Mouse (Mus musculus): ENCODE data around the gene Taok3. TPM values are rescaled to one million over a fixed set of nuclear protein-coding genes. Genes with fewer than 3 reads are reported as not detected.

Taok3 gene
- polyA plus RNA-seq, 1 experiment from 2014 or later, result 62.5 TPM

DNA sequence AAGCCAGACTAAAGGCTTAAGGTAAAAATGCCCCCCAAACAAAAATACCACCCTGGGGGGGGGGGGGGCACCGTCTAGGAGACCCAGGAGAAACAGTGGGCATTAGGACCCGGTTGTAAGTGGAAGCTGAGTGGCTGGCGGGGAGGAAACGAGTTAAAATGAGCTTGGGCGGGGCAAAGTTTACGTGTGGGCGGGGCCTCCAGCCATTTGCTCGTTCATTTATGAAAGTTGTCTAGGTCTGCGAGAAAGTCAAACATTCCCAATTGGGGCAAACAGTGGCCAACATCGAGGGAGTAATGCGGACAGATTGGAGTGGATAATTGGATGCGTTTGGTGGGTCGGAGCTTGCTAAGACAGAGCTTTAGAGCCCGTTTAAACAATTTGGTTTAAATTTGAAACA lies 193.5 kb downstream of the Taok3 start:
- 27% methylated on average over 14 of the region's 14 CpGs for WGBS
- no peak overlapping the region for H3K27ac ChIP-seq (ENCODE audit: low read depth, low read length)
- ATAC-seq (ENCODE audit: low read depth), result no peak
- no peaks in the 10 kb centered on the region for H3K36me3 ChIP-seq (ENCODE audit: control insufficient read depth, insufficient read depth, low read length)
- H3K4me2 ChIP-seq (ENCODE audit: low read depth, low read length), result 0 out of 2 replicates have a peak overlapping the region, but pooled peaks have one; percentile 8
- no peak overlapping the region for H3K9ac ChIP-seq (replicated peaks; ENCODE audit: low read depth, low read length)
- no peaks in the 10 kb centered on the region for H3K27me3 ChIP-seq (ENCODE audit: control insufficient read depth, insufficient read depth, low read length)
- no peak overlapping the region for H3K4me3 ChIP-seq (ENCODE audit: low read depth, low read length)
- H3K9me3 ChIP-seq (ENCODE audit: control insufficient read depth, low read length), result no peaks in the 10 kb centered on the region
- H3K4me1 ChIP-seq (ENCODE audit: control insufficient read depth, insufficient read depth, low read length), result no peaks in the 10 kb centered on the region

DNA sequence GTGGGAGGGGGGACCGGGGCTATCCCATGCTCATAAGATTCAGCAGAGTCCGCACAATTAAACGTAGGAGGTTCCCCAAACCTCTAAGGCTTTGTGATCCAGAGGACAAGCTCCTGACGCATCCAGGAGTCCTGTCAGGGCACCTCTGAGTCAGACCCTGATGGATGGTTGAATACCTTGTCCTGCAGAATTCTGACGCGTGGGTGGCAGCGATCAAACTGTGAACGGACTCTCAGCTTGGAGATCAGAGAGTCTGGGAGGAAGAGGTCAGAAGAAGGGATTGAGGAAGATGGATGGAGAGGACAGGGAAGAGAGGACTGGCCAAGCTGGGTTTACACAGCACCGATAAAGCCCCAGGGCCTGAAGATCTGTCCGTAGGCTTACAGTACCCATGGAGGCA lies 194.0 kb downstream of the Taok3 start:
- Histone ChIP-seq H3K4me1 (ENCODE audit: control insufficient read depth, insufficient read depth, low read length) (no peaks in the 10 kb centered on the region), H3K9me3 (ENCODE audit: control insufficient read depth, low read length) (no peaks in the 10 kb centered on the region), H3K27ac (ENCODE audit: low read depth, low read length) (no peak overlapping the region), H3K27me3 (ENCODE audit: control insufficient read depth, insufficient read depth, low read length) (no peaks in the 10 kb centered on the region), H3K4me2 (ENCODE audit: low read depth, low read length) (0 out of 2 replicates have a peak overlapping the region, but pooled peaks have one; percentile 8), H3K36me3 (ENCODE audit: control insufficient read depth, insufficient read depth, low read length) (no peaks in the 10 kb centered on the region), H3K9ac (replicated peaks; ENCODE audit: low read depth, low read length) (no peak overlapping the region; the same call in 1 of the 2 replicates), H3K4me3 (ENCODE audit: low read depth, low read length) (no peak overlapping the region)
- WGBS, result 47% methylated on average over 10 of the region's 10 CpGs
- ATAC-seq (ENCODE audit: low read depth), result no peak

DNA sequence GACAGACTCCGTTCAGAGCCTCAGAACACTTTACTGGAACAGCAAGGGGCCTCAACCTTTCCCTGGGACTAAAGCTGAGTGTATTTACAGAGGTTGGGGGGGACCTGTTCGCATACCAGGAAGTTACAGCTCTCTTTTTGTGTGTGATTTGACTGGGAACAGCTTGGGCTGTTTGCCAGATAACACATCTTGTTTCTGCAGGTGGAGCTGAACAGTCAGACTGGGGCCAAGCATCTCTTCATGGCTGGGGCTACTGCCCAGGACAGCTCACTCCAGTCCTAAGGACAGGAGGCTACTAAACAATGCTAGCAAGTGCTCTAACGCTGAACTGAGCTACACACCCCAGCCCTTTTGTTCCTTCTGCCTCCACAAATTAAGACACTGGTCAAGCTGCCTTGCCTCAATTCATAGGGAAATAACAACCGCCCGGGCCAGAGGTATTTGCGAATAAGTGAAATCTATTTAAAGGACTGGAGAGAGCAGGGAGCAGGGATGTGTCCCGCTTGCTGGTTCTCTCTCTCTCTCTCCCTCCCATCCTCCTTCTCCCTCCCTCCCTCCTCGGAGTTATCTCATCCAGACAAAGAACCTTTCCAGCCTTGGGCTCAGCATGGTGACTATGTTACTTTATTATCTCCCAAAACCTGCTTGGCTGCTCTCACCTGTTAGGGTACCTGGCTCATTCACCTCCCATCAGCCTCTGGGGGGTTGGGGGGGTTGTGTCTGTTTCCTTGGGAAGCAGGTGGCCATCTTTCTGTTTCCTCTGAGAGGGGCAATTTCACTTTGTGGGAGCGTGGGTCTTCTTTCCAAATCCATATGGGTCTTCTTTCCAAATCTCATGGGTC lies 194.9 kb downstream of the Taok3 start:
- no peaks in the 10 kb centered on the region for H3K36me3 ChIP-seq (ENCODE audit: control insufficient read depth, insufficient read depth, low read length)
- peaks cover 2% of the 10 kb centered on the region; the same call in 1 of the 2 replicates for H3K4me1 ChIP-seq (ENCODE audit: control insufficient read depth, insufficient read depth, low read length)
- no peak overlapping the region for H3K4me2 ChIP-seq (ENCODE audit: low read depth, low read length)
- 14% methylated on average over 9 of the region's 9 CpGs for WGBS
- H3K9me3 ChIP-seq (ENCODE audit: control insufficient read depth, low read length), result no peaks in the 10 kb centered on the region
- H3K9ac ChIP-seq (replicated peaks; ENCODE audit: low read depth, low read length), result no peak overlapping the region
- H3K4me3 ChIP-seq (ENCODE audit: low read depth, low read length), result no peak overlapping the region
- no peaks in the 10 kb centered on the region for H3K27me3 ChIP-seq (ENCODE audit: control insufficient read depth, insufficient read depth, low read length)
- no peak overlapping the region for H3K27ac ChIP-seq (ENCODE audit: low read depth, low read length)
- ATAC-seq (ENCODE audit: low read depth), result no peak

DNA sequence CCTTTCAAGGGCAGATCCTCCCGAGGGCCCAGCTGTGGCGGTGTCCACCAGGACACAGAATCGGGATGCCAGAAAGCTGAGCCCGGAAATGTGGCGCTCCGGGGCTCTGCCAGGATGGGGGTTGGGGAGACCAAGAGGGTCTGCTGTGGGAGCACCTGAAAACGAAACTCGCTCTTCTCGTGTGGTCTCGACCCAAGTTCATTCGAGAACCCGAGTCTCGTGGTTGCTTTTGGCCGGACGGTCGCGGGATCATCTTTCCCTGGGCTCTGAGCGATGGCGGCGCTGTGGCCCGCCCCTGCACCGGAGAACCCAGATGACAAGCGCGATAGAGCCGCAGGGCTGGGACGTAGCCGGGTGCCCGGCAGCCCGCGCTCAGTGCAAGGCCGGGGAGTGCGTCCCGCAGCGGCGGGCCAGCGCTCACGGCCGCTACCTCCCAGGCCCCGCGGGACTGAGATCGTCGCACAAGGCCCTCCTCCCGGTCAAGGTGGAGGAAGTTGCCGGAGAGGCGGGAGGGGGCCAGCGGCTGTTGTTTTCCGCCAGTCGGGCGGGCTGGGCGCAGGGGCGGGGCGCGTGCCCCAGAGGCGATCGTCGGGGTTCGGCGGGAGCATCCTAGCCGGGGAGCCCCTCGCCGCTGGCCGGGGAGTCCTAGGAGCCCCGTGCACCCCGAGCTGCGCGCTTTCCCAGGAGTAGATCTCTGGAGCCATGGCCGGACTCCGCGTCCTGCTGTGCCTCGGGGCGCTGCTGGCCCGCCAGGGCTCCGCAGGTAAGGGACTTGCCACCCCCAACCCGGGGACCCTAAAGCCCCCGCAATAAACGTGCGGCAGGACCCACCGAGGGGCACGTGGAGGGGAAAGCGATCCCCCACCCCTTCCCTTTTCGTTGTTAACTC lies 199.1 kb downstream of the Taok3 start, which contains the start of gene Vsig10:
Vsig10 (plus strand) TSS at position 343 of the 889 bp plus-strand sequence.
- Histone ChIP-seq H3K4me3 (ENCODE audit: low read depth, low read length) (peak within 1 kb of the TSS; percentile 66), H3K9ac (replicated peaks; ENCODE audit: low read depth, low read length) (peak within 1 kb of the TSS; percentile 72), H3K36me3 (ENCODE audit: control insufficient read depth, insufficient read depth, low read length) (no peaks in the 10 kb centered on the region), H3K9me3 (ENCODE audit: control insufficient read depth, low read length) (no peaks in the 10 kb centered on the region), H3K27ac (ENCODE audit: low read depth, low read length) (no peak within 1 kb of the TSS), H3K4me2 (ENCODE audit: low read depth, low read length) (peak within 1 kb of the TSS; percentile 99), H3K27me3 (ENCODE audit: control insufficient read depth, insufficient read depth, low read length) (0 out of 2 replicates have a peak, but pooled peaks cover 4% of the 10 kb centered on the region), H3K4me1 (ENCODE audit: control insufficient read depth, insufficient read depth, low read length) (peaks cover 3% of the 10 kb centered on the region; the same call in 1 of the 2 replicates)
- under 1% methylated on average over 67 of the region's 81 CpGs for WGBS
- peak; percentile 79 for ATAC-seq (ENCODE audit: low read depth)

DNA sequence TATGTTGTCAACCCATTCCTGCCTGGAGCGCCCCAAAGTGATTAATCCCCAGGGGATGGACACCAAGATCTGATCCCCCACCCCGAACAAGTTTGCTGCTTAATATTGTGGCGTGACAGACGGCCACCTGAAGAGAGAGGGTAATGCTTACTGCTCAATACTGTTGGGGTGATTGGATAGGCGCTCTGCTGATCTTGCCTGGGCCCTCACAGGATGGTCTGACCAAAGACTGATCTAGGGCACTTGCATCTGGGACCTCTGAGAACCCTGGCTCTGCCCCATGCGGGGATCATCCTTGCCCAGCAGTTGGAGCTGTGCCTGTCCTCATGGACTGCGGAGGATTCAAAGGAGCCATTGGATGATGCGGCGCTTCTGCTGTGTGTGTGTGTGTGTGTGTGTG lies 203.8 kb downstream of the Taok3 start:
- Histone ChIP-seq H3K27me3 (ENCODE audit: control insufficient read depth, insufficient read depth, low read length) (0 out of 2 replicates have a peak, but pooled peaks cover 4% of the 10 kb centered on the region), H3K4me2 (ENCODE audit: low read depth, low read length) (no peak overlapping the region), H3K27ac (ENCODE audit: low read depth, low read length) (no peak overlapping the region), H3K4me1 (ENCODE audit: control insufficient read depth, insufficient read depth, low read length) (peaks cover 3% of the 10 kb centered on the region; the same call in 1 of the 2 replicates), H3K9me3 (ENCODE audit: control insufficient read depth, low read length) (no peaks in the 10 kb centered on the region), H3K36me3 (ENCODE audit: control insufficient read depth, insufficient read depth, low read length) (no peaks in the 10 kb centered on the region), H3K9ac (replicated peaks; ENCODE audit: low read depth, low read length) (no peak overlapping the region), H3K4me3 (ENCODE audit: low read depth, low read length) (no peak overlapping the region)
- 84% methylated on average over 9 of the region's 9 CpGs for WGBS
- ATAC-seq (ENCODE audit: low read depth), result no peak

Other genes starting within 250 kb of the Taok3 start
- gene Suds3, start 4.0 kb upstream of the Taok3 start, polyA plus RNA-seq (2014; fragmentation: Nextera tagmentation; extraction: Ambion mirVana), result 51.1 and 51.3 TPM in 2 replicates
- gene Pebp1, start 167.5 kb downstream of the Taok3 start, polyA plus RNA-seq (2014; fragmentation: Nextera tagmentation; extraction: Ambion mirVana), result 1,002 and 1,074 TPM in 2 replicates
- gene Vsig10, start 199.0 kb downstream of the Taok3 start, polyA plus RNA-seq (2014; fragmentation: Nextera tagmentation; extraction: Ambion mirVana), result 1.1 and 1.2 TPM in 2 replicates
- 281 and 293 TPM in 2 replicates for gene Wsb2, start 237.2 kb downstream of the Taok3 start, polyA plus RNA-seq (2014; fragmentation: Nextera tagmentation; extraction: Ambion mirVana)